Mouse (Mus musculus) limb, embryonic 11.5 days (tissue): ENCODE data around the gene Bpifb1. TPM values are rescaled to one million over a fixed set of nuclear protein-coding genes. Genes with fewer than 3 reads are reported as not detected.
A peak's percentile ranks its signal among the peaks of the same experiment; 100 is the strongest.
"Not testable (repeated sequence)": the region's sequence is repeated elsewhere in the genome, so short reads cannot be mapped to it uniquely, and the experiment has no call there.

Experiments used
- ATAC-seq: fragments of 200-750 bp; cut with Nextera tagmentation; 2 replicates; pipeline ENCODE4 v1.8.0; 2017; ENCODE audit warnings: low read depth; ENCODE audit not compliant: insufficient number of reproducible peaks, low FRiP score, low TSS enrichment
- DNase-seq: peaks from one replicate; pipeline ENCODE4 v3.0.0-alpha.2; 2015; ENCODE audit warnings: low spot score
- H3K27ac ChIP-seq: fragments of 300-500 bp; sonication (generic); replicated peaks from 2 replicates; pipeline ENCODE4 v1.5.1; 2014; ENCODE audit warnings: low read depth, mild to moderate bottlenecking, low read length
- H3K27me3 ChIP-seq: fragments of 300-500 bp; sonication (generic); 2 replicates; pipeline ENCODE4 v1.6.1; 2014; ENCODE audit warnings: mild to moderate bottlenecking, low read length, mixed read lengths; ENCODE audit not compliant: control insufficient read depth, insufficient read depth
- H3K36me3 ChIP-seq: fragments of 300-500 bp; sonication (generic); 2 replicates; pipeline ENCODE4 v1.6.1; 2014; ENCODE audit warnings: mild to moderate bottlenecking, low read length, moderate library complexity, mixed read lengths; ENCODE audit not compliant: control insufficient read depth, insufficient read depth
- H3K4me1 ChIP-seq: fragments of 300-500 bp; sonication (generic); 2 replicates; pipeline ENCODE4 v1.6.1; 2014; ENCODE audit warnings: low read length, mixed read lengths; ENCODE audit not compliant: control insufficient read depth, insufficient read depth
- H3K4me2 ChIP-seq: fragments of 300-500 bp; sonication (generic); 2 replicates; pipeline ENCODE4 v1.6.1; 2014; ENCODE audit warnings: low read depth, mild to moderate bottlenecking, moderate library complexity; ENCODE audit not compliant: severe bottlenecking
- H3K4me3 ChIP-seq: fragments of 300-500 bp; sonication (generic); 2 replicates; pipeline ENCODE4 v1.5.1; 2014; ENCODE audit warnings: low read depth, low read length
- H3K9ac ChIP-seq: fragments of 300-500 bp; sonication (generic); 2 replicates; pipeline ENCODE4 v1.6.1; 2014; ENCODE audit warnings: mild to moderate bottlenecking, low read length
- H3K9me3 ChIP-seq: fragments of 300-500 bp; sonication (generic); 2 replicates; pipeline ENCODE4 v1.6.1; 2016; ENCODE audit warnings: low read length; ENCODE audit not compliant: control insufficient read depth
- WGBS: fragments of 180-500 bp; shearing (Covaris S2); extraction: QIAGEN DNeasy Blood & Tissue Kit; methylation state at CpG from one replicate; pipeline ENCODE4 v1.1.7; 2014; 5-methylcytosine and 5-hydroxymethylcytosine counted together
- polyA plus RNA-seq: library from polyadenylated mRNA; unstranded; fragments of >200 nt; fragmentation: Nextera tagmentation; extraction: Ambion mirVana; gene quantifications from 2 replicates; pipeline ENCODE4 v1.2.1, GENCODE M21; 2014

Gene Bpifb1
- polyA plus RNA-seq, 1 experiment from 2014 or later, result not detected

- WGBS, result 74% methylated on average over 6 of the region's 6 CpGs
- H3K27me3 ChIP-seq, result no peaks in the 10 kb centered on the region
- H3K36me3 ChIP-seq, result no peaks in the 10 kb centered on the region
- H3K27ac ChIP-seq, result no peak overlapping the region
- no peaks in the 10 kb centered on the region for H3K4me1 ChIP-seq
- H3K4me2 ChIP-seq, result no peak overlapping the region
- no peaks in the 10 kb centered on the region for H3K9me3 ChIP-seq
- no peak overlapping the region for H3K9ac ChIP-seq
- no peak overlapping the region for H3K4me3 ChIP-seq
- DNase-seq (no peak), ATAC-seq (no peak)
Observed at GRCm38 (mm10) chr2:154171621-154172020, 19.0 kb upstream of the Bpifb1 start.

- no peak overlapping the region for H3K4me2 ChIP-seq
- H3K27me3 ChIP-seq, result no peaks in the 10 kb centered on the region
- H3K36me3 ChIP-seq, result no peaks in the 10 kb centered on the region
- H3K4me1 ChIP-seq, result no peaks in the 10 kb centered on the region
- no peak overlapping the region for H3K4me3 ChIP-seq
- H3K9ac ChIP-seq, result no peak overlapping the region
- no peak overlapping the region for H3K27ac ChIP-seq
- ATAC-seq (no peak), DNase-seq (peak; percentile 45)
- 69% methylated on average over 1 of the region's 1 CpGs for WGBS
- H3K9me3 ChIP-seq, result no peaks in the 10 kb centered on the region
Observed at GRCm38 (mm10) chr2:154173313-154173712, 17.3 kb upstream of the Bpifb1 start.

GRCm38 (mm10) chr2:154181900-154182299, 8.7 kb upstream of the Bpifb1 start:
- not testable (repeated sequence) for H3K4me2 ChIP-seq, H3K36me3 ChIP-seq, H3K4me1 ChIP-seq, DNase-seq, ATAC-seq, H3K9me3 ChIP-seq, H3K27ac ChIP-seq, H3K9ac ChIP-seq, H3K4me3 ChIP-seq, H3K27me3 ChIP-seq
- WGBS, result 84% methylated on average over 7 of the region's 7 CpGs

- not testable (repeated sequence) for H3K27me3 ChIP-seq, H3K4me2 ChIP-seq, DNase-seq, H3K36me3 ChIP-seq, H3K4me3 ChIP-seq, ATAC-seq, H3K9me3 ChIP-seq, H3K27ac ChIP-seq, H3K4me1 ChIP-seq, H3K9ac ChIP-seq
- WGBS, result 80% methylated on average over 4 of the region's 4 CpGs
Observed at GRCm38 (mm10) chr2:154183061-154183460, 7.6 kb upstream of the Bpifb1 start.

GRCm38 (mm10) chr2:154185319-154185718, 5.3 kb upstream of the Bpifb1 start:
- Histone ChIP-seq H3K36me3 (no peaks in the 10 kb centered on the region), H3K4me1 (no peaks in the 10 kb centered on the region), H3K4me2 (no peak overlapping the region), H3K27me3 (no peaks in the 10 kb centered on the region), H3K4me3 (no peak overlapping the region), H3K27ac (no peak overlapping the region), H3K9me3 (no peaks in the 10 kb centered on the region), H3K9ac (no peak overlapping the region)
- ATAC-seq (no peak), DNase-seq (no peak)
- WGBS, result 90% methylated on average over 6 of the region's 6 CpGs

- ATAC-seq (no peak), DNase-seq (no peak)
- no peaks in the 10 kb centered on the region for H3K36me3 ChIP-seq
- H3K4me2 ChIP-seq, result no peak overlapping the region
- 87% methylated on average over 3 of the region's 3 CpGs for WGBS
- no peak overlapping the region for H3K9ac ChIP-seq
- no peak overlapping the region for H3K27ac ChIP-seq
- no peaks in the 10 kb centered on the region for H3K27me3 ChIP-seq
- H3K4me3 ChIP-seq, result no peak overlapping the region
- H3K4me1 ChIP-seq, result no peaks in the 10 kb centered on the region
- H3K9me3 ChIP-seq, result no peaks in the 10 kb centered on the region
Observed at GRCm38 (mm10) chr2:154185748-154186147, 4.9 kb upstream of the Bpifb1 start.

- H3K9me3 ChIP-seq, result no peaks in the 10 kb centered on the region
- H3K4me2 ChIP-seq, result no peak overlapping the region
- H3K9ac ChIP-seq, result no peak overlapping the region
- no peak overlapping the region for H3K27ac ChIP-seq
- no peak overlapping the region for H3K4me3 ChIP-seq
- H3K36me3 ChIP-seq, result no peaks in the 10 kb centered on the region
- H3K4me1 ChIP-seq, result no peaks in the 10 kb centered on the region
- no peaks in the 10 kb centered on the region for H3K27me3 ChIP-seq
- ATAC-seq (no peak), DNase-seq (no peak)
- 38% methylated on average over 5 of the region's 5 CpGs for WGBS
Observed at GRCm38 (mm10) chr2:154187468-154187867, 3.1 kb upstream of the Bpifb1 start.

GRCm38 (mm10) chr2:154189877-154190434, 662 bp upstream of the Bpifb1 start:
- WGBS, result 67% methylated on average over 7 of the region's 7 CpGs
- ATAC-seq, result no peak
- H3K9ac ChIP-seq, result no peak overlapping the region
- H3K27ac ChIP-seq, result no peak overlapping the region
- no peak for DNase-seq
- no peak overlapping the region for H3K4me3 ChIP-seq
- no peaks in the 10 kb centered on the region for H3K27me3 ChIP-seq
- H3K36me3 ChIP-seq, result no peaks in the 10 kb centered on the region
- no peak overlapping the region for H3K4me2 ChIP-seq
- no peaks in the 10 kb centered on the region for H3K9me3 ChIP-seq
- H3K4me1 ChIP-seq, result no peaks in the 10 kb centered on the region

- H3K4me1 ChIP-seq, result no peaks in the 10 kb centered on the region
- H3K9me3 ChIP-seq, result no peaks in the 10 kb centered on the region
- H3K36me3 ChIP-seq, result no peaks in the 10 kb centered on the region
- no peaks in the 10 kb centered on the region for H3K27me3 ChIP-seq
- 92% methylated on average over 2 of the region's 2 CpGs for WGBS
- DNase-seq (no peak), ATAC-seq (no peak)
- H3K9ac ChIP-seq, result no peak overlapping the region
- no peak overlapping the region for H3K4me2 ChIP-seq
- no peak overlapping the region for H3K4me3 ChIP-seq
- no peak overlapping the region for H3K27ac ChIP-seq
Observed at GRCm38 (mm10) chr2:154192141-154192540, 1.5 kb downstream of the Bpifb1 start.
